Mouse (Mus musculus) embryonic facial prominence, embryonic 15.5 days (tissue): ENCODE results near the gene Ubl4b. TPM values are rescaled to one million over a fixed set of nuclear protein-coding genes. Genes with fewer than 3 reads are reported as not detected.

Experiments
- polyA plus RNA-seq: library from polyadenylated mRNA; unstranded; fragments of >200 nt; fragmentation: Nextera tagmentation; extraction: Ambion mirVana; gene quantifications from 2 replicates; pipeline ENCODE4 v1.2.1, GENCODE M21; 2015

Ubl4b gene
- polyA plus RNA-seq, 1 experiment from 2014 or later = not detected

Other genes with a start within 250 kb of the Ubl4b start
- gene Rbm15, start 221.4 kb downstream of the Ubl4b start, polyA plus RNA-seq = 12.7 and 13.0 TPM in 2 replicates
- 0.53 and 0.76 TPM in 2 replicates for gene Kcnc4, start 95.5 kb downstream of the Ubl4b start, polyA plus RNA-seq
- 6.7 and 8.0 TPM in 2 replicates for gene Slc6a17, start 37.1 kb downstream of the Ubl4b start, polyA plus RNA-seq
- gene Alx3, start 40.0 kb upstream of the Ubl4b start, polyA plus RNA-seq = 17.2 and 20.1 TPM in 2 replicates
- gene Gm10961, start 76.2 kb upstream of the Ubl4b start, polyA plus RNA-seq = not detected in 2 replicates
- gene Strip1, start 76.6 kb upstream of the Ubl4b start, polyA plus RNA-seq = 52.4 and 55.8 TPM in 2 replicates
- gene Ahcyl1, start 141.5 kb upstream of the Ubl4b start, polyA plus RNA-seq = 81.1 and 85.2 TPM in 2 replicates
- 18.0 and 18.5 TPM in 2 replicates for gene Csf1, start 205.4 kb upstream of the Ubl4b start, polyA plus RNA-seq